Mouse (Mus musculus): ENCODE measurements around the gene Slc4a2.

DNA sequence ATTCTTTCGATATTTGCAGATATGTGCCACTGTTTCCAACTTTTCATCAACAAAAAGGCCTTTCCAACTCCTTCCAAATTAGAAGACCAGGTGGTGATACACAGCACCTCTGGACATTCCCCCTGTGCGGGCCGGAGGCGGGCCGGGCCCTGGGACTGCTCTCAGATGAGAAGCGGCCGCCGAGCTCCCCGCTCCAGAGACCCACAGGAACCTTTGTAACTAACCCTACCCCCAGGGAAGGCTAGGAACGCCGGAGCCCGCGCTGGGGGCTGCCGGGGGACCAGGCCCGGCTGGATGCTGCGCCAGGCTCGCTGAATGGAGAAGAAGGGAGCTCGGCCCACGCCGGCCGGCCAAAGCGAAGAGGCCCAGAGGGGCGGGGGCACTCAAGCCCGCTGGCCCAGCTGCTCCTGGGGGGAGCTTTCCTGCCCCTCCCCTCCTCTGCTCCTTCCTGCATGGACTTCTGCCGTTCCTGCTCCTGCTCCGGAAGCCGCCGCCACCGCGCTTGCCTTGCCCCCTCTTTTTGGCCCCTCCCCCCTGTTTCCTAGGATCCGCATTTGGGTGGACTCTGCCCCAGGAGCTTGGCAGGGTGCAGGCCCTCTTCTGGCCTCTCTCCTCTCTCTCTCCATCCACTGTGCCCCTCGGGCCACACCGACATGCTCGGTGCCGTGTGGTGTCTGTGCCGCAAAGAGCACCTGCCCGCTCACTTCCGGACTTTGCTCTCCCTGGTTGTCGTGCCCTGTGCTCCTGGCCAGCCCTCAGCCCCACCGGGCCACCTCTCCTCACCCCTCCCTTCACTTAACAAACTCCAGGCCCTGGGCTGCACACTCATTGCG is 58.8 kb downstream of the Slc4a2 start:
- TF ChIP-seq CTCF (IDR thresholded peaks at IDR 0.05) (no peak), POLR2A (IDR thresholded peaks at IDR 0.05; ENCODE audit: insufficient read depth, low read depth, low read length) (no peak)
